Mouse (Mus musculus) left cerebral cortex, postnatal 10 days (tissue): ENCODE data around the gene 2010300C02Rik. TPM values are rescaled to one million over a fixed set of nuclear protein-coding genes. Genes with fewer than 3 reads are reported as not detected.
A peak's percentile ranks its signal among the peaks of the same experiment; 100 is the strongest.

Source experiments
- DNase-seq, 2 experiments: peaks; one replicate each; pipeline ENCODE4 v3.0.0; 2021 to 2022; ENCODE audit warnings: low spot score in 2 of 2, mixed read lengths in 1 of 2; ENCODE audit errors: extremely low spot score in 1 of 2
- intact Hi-C: fragments of 180-260 bp; cut with DNase I; formaldehyde crosslinking; loops from one replicate; pipeline ENCODE4 v1.15.1; 2025
- total RNA-seq, 2 experiments: library from RNA; stranded (reverse); gene quantifications; 2 replicates each; pipeline ENCODE4 v1.2.3; 2021

Gene 2010300C02Rik
- total RNA-seq, 2 experiments from 2014 or later, result 106 to 122 TPM

DNA sequence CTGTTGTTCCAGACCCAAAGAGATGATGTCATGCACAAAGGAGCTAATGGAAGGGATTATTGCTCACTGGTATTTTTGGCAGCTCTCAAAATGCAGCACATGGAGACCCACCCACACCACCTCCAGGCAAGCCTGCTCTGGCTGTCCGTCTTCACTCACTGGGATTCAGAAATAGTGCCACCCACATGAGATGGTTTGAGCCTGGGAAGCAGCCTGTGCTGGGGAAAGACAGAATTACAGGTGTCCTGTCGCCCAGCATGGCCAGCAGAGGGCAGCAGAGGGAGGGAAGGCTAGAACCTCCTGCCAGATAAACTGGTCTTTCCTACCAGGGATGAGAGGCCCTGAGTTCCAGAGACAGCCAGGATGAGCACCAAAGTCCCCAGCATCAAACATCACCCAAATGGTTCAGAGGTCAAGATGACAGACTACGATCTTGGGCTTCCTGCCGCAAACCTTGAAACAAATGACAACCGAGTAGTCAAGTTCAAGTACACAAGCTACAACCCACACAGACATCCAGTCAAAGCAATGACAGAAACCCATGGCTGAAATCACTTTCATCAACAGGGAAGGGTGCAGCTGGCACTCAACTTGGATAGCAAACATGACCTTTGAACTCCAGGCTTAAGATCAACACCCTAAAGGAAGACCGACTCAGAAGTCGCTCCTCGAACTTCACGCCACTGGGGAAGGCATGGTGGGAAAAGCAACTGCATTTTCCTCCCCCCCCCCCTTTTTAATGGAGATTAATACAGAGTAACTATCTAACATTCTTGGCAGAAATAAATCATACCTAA lies 41.4 kb downstream of the 2010300C02Rik start:
- DNase-seq, result peak; percentile 82 to 89
- intact Hi-C loops, result loop anchor here (5.0 kb wide), 2 partner anchors 39 to 189 kb away; partner anchors contain the start of gene Tsga10

DNA sequence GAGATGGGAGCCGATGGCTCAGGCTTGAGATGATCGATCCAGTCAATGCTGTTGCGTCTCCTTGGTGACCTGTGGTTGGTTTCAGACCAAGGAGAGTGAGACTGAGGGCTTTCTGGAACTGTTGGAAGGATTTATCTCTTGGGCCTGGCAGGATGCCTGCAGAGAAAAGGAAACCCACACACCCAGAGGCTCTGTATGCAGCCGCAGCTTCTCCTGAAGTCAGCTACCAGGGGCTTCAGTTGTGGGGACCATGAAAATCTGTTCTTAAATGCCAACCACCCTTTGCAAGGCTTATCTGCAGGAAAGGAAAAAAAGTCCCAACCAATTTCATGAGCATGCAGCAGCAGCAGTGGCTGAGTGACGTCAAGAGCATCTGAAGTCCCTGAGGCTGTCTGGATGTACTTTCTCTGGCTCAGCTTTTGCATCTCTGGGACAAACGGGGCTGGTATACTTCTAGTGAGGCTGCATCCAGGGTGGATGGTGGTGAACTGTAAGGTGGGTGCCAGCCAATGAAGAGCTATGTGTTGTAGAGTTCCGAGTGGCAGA lies 42.8 kb downstream of the 2010300C02Rik start:
- no peak for DNase-seq
- intact Hi-C loops, result loop anchor here (5.0 kb wide), 2 partner anchors 40 to 190 kb away; partner anchors contain the start of gene Tsga10

DNA sequence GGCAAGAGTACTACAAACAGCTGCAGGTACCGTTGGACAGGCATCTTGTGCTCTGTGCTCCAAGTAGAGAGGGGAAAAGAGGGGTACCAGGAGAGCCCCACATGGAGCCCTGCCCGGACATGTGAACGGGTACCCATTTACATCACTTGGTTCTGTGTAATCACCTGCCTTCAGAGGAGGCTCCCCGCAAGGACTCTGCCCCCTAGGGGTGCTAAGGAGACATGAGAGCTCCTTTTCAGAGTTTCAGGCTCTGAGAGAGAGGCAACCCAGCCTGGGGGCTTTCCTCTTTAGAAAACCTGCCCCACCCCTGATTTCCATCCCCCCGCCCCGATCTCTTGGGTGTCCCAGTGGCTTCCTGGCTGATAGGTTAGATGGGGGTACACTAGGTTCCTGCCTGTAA lies 44.4 kb downstream of the 2010300C02Rik start:
- no peak for DNase-seq
- intact Hi-C loops, result loop anchor here (5.0 kb wide), 2 partner anchors 42 to 192 kb away; partner anchors contain the start of gene Tsga10

DNA sequence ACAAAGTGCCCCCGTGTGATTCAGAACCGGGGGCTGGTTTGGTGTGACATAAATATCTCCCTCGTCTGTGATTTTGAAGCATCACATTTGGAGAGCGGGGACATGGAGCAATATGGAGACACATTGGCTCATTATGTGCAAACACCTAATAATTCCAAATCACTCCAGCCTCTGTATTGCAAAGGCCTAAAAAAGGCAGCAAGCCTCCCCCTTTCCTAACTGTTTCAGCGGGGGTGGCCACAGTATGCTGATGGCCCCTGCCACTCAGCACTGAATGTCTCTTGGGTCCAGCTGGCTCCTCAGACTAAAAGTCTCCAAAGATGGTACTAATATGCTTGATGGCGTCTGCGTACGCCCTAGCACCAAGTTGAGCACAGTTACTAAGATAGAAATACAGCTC lies 45.6 kb downstream of the 2010300C02Rik start:
- intact Hi-C loops, result no loop called here
- DNase-seq, result no peak

DNA sequence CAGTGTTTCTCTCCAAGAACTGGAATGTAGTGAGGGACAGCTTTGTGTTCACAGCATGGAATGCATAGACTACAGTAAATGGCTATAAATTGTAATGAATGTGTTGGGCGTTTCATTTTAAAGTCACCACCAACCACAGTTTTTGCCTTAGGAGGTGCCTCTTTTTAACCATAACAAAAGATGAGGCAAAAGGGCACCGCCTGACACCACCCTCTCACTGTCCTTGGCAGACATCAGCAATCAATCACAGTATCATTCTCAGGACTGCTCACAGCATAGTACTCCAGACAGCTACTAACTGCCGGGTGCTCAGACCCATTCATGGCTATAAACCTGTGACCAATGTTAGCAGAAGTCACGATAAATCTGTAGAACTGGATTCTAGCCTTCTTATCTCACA lies 48.6 kb downstream of the 2010300C02Rik start:
- no peak for DNase-seq
- intact Hi-C loops, result no loop called here

DNA sequence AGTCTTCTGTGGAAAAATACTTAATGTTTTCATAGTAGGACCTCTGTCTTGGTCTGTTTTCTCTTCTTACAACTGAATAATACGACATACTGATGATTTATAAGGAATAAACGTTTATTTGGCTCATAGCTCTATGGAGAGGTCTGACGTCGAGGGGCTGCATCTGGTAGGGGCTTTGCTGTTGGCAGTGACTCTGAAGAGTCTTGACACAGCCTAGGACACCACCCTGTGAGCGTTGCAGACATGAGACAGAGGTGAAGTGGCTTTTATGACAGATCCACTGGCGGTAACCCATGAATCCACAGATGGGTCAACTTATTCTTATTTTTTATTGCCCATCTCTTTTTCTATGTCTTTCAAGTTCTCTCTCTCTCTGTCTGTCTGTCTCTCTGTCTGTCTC lies 52.5 kb downstream of the 2010300C02Rik start:
- intact Hi-C loops, result no loop called here
- DNase-seq, result no peak

DNA sequence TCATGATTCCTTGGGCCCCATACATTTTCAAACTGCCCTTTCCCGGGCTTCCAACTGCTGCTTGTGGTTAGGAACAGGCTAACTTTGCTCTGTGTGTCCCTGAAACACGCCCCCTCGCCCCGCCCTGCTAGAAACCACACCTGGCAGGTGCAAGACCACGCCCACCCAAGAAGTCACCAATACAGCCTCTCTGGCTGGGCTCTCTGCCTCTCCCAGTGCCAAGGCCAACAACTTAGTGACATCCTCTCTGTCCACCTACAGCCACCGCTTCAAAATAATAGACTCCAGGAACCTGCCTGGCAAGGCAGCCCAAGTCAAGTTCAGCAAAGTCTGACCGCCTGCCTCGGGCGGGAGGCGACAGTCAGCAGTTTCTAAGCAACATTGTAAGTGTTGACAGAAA lies 53.3 kb downstream of the 2010300C02Rik start:
- intact Hi-C loops, result no loop called here
- DNase-seq, result no peak

DNA sequence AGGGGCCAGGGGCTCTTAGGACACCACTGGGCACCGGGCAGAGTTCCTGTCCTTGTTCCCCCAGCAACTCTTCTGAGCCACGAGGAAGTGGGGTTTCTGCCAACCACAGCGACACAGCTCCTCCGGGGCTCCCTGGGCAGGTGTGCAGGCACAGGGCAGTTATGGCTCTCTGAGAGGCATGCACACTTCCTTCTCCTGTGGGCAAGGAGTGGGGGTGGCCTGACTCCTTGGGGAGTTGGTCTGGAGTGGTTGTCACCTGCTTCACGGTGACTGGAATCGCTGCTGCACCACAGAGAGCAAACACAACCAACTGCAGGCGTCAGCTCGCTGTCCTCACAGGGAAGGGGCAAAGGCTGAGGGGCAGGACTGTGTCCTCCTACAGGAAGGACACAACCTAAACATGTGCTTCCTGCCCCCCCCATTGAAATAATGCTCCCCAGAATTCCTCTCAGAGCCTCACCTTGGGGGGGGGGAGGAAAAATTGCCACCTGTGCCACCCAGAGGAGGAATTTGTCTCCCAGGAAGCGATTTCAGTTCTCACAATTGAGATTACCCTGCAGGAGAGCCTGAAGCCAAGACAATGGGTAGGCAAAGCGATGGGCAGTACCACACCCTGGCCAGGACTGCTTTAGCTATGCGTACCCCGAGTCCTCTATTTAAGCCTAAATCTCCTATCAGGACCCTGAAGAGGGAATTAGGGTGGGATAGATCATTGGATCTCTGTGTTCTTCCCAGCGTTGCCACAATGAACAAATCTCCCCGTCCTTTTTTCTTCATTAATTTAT lies 54.2 kb downstream of the 2010300C02Rik start:
- DNase-seq, result no peak
- intact Hi-C loops, result no loop called here

DNA sequence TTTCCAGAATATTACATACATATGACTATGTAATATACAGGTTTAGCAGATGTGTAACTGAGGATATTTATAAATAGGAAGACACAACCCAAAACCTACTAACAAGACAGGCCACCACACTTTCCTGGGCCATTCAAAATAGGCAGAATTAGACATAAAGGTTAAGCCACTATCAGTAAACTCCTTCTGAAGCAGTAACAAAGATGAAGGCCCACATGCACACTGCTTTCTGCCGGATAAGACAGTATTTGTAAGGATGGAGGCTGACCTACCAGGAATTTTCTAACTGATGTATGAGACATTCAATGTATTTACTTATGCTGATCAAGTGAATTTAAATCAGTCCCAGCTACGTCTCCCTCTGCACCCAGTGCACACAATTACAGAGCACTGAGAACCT lies 55.4 kb downstream of the 2010300C02Rik start:
- DNase-seq, result no peak
- intact Hi-C loops, result no loop called here

DNA sequence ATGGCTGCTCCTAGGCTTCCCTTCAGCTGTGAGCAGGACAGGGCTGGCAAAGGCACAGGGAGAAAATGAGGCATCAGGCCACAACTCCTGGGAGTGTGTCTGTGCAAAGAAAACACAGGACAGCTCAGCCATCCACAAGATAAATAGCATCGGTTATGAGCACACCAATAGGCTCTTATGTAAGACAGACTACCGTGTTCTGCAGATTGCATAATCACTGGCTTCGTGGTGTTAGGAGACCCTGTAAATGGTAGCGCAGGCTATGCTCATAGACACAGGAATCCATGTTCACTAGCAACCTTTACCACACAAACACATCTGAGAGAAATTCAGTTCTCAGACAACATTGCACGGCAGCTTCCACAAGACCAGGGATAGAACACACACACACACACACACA lies 56.3 kb downstream of the 2010300C02Rik start:
- intact Hi-C loops, result no loop called here
- no peak for DNase-seq

DNA sequence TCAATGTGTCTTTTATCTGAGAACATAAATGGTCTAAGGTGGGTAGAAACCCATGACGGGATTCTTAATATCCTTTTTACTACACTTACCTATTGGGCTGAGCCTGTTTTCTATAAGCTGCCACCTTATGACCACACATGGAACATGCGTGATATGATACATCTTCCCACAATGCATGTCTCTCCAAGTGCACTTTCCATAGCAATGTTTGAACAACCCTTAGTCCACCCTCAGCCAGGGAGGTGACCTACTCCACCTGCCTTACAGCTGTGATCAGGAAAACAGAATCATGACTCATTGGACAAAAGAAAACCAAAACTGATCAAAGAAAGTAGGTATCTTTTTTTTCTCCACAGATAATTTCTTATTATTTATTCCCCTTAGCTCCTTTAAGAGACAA lies 63.9 kb downstream of the 2010300C02Rik start:
- intact Hi-C loops, result no loop called here
- no peak for DNase-seq

DNA sequence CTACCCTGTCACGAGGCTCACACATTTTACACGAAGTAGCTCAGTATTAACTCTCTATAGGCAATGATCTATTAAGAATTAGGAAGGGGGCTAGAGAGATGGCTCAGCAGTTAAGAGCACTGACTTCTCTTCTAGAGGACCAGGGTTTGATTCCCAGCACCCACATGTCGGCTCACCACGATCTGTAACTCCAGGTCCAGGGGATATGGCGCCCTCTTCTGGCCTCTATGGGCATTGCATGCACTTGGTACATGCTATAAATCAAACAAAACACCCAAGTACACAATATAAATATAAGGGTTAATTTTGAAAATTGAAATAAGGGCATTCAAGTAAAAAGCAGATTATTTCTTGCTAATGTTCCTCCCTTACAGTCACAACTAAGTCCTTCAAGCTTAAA lies 65.9 kb downstream of the 2010300C02Rik start:
- DNase-seq, result no peak
- intact Hi-C loops, result no loop called here

DNA sequence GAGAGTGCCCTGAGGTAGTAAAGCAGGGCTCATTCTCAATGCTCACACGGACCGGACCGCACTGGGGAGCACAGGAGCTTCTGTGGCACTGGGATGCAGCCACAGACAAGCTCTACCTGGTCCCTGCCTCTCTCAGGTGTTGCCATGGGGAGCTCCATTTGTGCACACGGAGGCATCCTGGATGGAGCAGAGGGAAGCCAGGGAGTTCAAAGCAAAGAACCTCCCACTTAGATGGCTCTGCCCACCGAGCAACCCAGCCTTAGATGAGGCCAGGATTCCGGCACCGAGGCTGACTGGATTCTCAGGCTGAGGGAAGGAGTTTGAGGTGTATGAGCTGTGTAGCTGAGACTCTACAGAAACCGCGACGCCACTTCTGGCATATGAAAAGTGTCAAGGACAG lies 72.8 kb downstream of the 2010300C02Rik start:
- intact Hi-C loops, result no loop called here
- no peak for DNase-seq

DNA sequence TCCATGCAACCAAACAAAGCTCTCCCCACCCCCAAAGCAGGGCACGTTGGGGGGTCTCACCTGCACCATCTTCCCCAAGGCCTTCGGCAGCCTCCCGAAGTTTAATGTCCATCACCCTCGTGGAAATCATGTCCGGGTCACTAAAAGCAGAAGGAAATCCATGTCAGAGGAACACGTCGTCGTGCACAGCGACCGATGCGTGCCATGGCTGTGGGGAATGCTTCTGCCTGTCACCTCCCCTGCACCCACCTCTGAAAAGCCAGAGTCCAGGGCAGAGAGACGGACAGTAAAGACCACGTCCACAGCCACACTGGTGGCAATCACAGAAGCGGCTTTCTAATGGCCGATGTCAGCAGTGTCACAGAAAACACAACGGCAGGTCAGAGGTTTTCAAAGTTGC lies 75.4 kb downstream of the 2010300C02Rik start:
- intact Hi-C loops, result no loop called here
- no peak for DNase-seq

DNA sequence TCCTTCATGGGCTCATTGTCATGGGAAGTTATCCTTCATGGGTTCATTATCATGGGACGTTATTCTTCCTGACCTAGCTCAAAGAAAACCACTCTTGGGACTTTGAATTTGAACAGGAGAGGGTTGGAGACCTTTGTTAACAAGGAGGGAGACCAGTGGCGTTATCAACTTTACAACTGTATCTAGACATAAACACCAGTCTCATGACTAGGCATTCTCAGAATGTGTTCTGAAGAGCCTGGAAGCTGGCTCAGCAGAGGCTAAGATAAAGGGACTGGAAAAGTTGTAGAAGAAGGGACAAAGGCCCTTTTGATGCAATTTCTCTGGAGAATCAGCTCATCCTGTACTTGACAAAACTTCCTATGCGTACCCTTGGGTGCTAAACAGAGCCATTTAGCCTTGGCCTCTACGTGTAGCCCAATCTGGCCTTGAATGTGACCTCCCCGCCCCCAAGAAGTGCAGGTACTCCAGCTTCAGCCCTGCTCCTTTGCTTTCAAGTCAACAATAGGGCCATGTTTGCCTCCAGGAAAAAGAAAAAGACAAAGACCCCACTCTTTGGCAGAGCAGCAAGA lies 76.0 kb downstream of the 2010300C02Rik start:
- DNase-seq, result no peak
- intact Hi-C loops, result no loop called here

DNA sequence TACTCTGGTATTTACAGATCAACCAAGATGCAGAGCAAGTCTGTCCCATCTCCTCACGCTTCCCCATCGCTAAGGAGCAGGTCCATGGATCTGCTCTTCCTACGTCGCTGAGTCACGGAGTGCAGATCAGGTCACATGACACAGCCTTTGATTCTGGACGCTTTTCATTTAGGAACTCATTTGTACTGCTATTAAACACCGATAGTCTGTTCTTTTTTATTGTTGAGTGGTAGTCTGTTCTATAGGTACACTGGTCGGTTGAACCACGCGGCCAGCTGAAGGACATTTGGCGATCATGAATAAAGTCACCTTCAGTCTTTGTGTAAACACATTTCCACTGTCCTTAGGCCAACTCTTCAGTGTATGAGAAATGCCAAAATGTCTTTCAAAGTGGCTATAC lies 78.5 kb downstream of the 2010300C02Rik start:
- no peak for DNase-seq
- intact Hi-C loops, result no loop called here

DNA sequence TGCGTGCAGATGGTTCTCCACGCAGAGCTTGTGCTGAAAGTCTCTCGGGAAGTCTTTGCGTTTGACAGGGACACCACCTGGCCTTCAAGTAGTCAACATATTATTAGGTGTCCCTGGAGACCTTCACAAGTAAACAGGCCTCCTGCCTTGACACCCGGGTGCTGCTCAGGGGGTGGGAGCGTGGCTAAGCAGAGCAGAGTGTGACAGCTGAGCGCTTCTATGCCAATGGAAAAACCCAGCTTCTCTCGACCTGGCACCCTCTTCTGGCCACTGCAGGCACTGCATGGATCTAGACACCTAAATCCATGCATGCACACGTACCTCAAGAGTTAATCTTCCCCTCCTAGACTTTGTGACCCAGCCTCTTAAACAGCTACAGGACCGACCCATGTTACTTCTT lies 80.8 kb downstream of the 2010300C02Rik start:
- peak; percentile 66 to 78 for DNase-seq
- intact Hi-C loops, result loop anchor here (5.0 kb wide), 3 partner anchors 167 to 367 kb away; no protein-coding TSS in a partner anchor

DNA sequence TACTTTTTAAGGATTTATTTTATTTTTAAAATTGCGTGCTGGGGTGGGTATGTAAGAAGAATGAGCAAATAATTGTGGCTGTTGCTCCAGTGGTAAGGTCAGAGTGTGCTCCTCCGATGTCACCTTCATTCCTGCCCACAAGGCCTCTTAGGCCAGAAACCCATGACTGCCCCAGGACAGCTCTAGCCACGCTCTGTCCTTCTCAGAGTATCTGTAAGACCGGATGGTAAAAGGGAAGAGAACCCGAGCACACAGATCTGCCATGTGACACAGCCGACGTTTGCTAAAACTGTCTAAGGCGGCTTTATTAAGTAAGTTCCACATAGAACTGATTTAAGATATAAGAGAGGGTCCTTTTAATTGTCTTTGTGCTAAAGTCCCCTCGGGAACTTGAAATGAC lies 81.3 kb downstream of the 2010300C02Rik start:
- intact Hi-C loops, result loop anchor here (5.0 kb wide), 3 partner anchors 166 to 366 kb away; no protein-coding TSS in a partner anchor
- no peak for DNase-seq

DNA sequence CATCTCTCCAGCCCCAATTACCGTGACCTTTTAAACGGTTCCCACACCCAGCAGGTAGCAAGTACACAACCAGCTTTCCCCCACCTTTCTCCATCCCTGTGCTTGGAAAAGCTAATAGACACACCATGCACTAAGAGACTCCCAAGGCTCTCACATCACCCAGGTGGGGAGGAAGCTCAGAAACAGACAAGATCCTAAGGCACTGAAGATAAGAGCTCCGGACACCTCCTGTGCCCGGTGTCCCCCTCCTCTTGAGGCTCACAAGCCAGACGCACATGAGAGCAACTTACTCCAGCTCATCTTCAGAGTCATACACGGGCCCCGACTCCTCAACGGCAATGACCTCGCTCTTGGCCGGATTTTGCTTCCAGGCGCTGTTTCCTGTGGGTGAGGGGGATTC lies 82.3 kb downstream of the 2010300C02Rik start:
- intact Hi-C loops, result loop anchor here (5.0 kb wide), 3 partner anchors 165 to 365 kb away; no protein-coding TSS in a partner anchor
- no peak for DNase-seq
